Mouse (Mus musculus): ENCODE measurements around the gene Myl6.

- TF ChIP-seq EP300 (IDR thresholded peaks at IDR 0.05; ENCODE audit: low read depth) (no peak), CTCF (IDR thresholded peaks at IDR 0.05; ENCODE audit: low read depth) (no peak)
Measured at GRCm38 (mm10) chr10:128511189-128511588, 17.2 kb upstream of the Myl6 start.

Data from heart, postnatal 0 days (tissue).